15 mouse cellular contexts compared by ENCODE assay signal in the genomic region with DNA sequence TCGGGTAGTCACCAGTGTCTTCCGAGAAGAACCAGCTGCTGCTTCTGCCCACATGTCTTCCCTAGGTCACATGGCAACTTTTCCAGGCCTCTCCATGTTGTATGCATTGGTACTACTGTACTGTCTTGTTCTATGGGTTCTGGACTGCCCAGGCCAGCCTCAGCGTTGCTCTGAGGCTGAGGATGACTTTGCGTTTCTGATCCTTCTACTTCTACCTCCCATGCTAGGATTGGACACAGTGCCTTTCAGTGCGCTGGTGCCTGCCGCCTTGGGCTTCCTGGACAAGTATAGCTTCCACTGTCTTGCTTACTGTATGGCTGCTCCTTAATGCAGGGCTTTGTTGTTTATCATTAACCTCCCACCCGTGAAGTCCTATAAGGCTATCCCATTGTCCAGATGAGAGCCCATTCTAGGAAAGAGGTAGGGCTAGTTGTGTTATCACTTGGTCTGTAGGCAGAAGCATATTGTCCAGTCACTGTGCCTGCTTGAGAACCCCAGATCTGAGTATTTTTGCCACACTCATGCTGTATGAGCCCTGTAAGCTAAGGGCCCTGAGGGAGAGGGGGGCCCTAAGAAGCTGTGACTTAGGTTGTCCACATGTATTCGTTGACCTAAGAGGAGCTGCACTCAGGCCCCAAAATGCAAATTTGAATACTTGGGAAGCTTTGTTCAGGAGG. TPM values are rescaled to one million over a fixed set of nuclear protein-coding genes. Genes with fewer than 3 reads are reported as not detected.
DNase-seq lines count a peak whose midpoint lies in the region; ATAC-seq and TF ChIP-seq lines count a peak whose summit lies in the region.
"Had no signal": no experiment of that assay in that cellular context is flagged by ENCODE, and none has a peak within 500 bp of the region (broad histone marks: within the 10 kb centered on the region; RNA-seq: fewer than 3 reads in every experiment).

No protein-coding gene starts in this region.

- 0 out of 2 replicates have a peak overlapping the region, but pooled peaks have one; percentile 17 for H3K9ac ChIP-seq in forebrain, embryonic 13.5 days
- H3K9ac ChIP-seq in forebrain, embryonic 14.5 days (ENCODE audit: low read length) = no peak overlapping the region
- H3K9ac ChIP-seq in midbrain, embryonic 16.5 days (ENCODE audit: low read depth, low read length) = no peak overlapping the region
- no peak overlapping the region for H3K9ac ChIP-seq in liver, postnatal 0 days (replicated peaks)
- H3K9ac ChIP-seq in midbrain, postnatal 0 days (replicated peaks; ENCODE audit: low read length, poor library complexity, severe bottlenecking) = no peak overlapping the region
- H3K9ac ChIP-seq in stomach, postnatal 0 days (ENCODE audit: low read length) = no peak overlapping the region
- H3K9ac ChIP-seq: embryonic facial prominence, embryonic 15.5 days had no signal

- TF ChIP-seq CTCF in liver, postnatal 0 days (IDR thresholded peaks at IDR 0.05; ENCODE audit: low read depth) = no peak
- no peak for TF ChIP-seq CTCF in midbrain, postnatal 0 days (IDR thresholded peaks at IDR 0.05)
- no peak for TF ChIP-seq CTCF in stomach, postnatal 0 days (IDR thresholded peaks at IDR 0.05; ENCODE audit: low read depth)

- peaks cover 30% of the 10 kb centered on the region for H3K4me1 ChIP-seq in forebrain, embryonic 13.5 days
- H3K4me1 ChIP-seq in forebrain, embryonic 14.5 days (ENCODE audit: control insufficient read depth, insufficient read depth, low read length) = peaks cover 5% of the 10 kb centered on the region; the same call in 1 of the 2 replicates
- H3K4me1 ChIP-seq in midbrain, embryonic 10.5 days = peaks cover 36% of the 10 kb centered on the region
- peaks cover 7% of the 10 kb centered on the region for H3K4me1 ChIP-seq in midbrain, embryonic 16.5 days (ENCODE audit: control insufficient read depth, insufficient read depth, low read length)
- peaks cover 41% of the 10 kb centered on the region for H3K4me1 ChIP-seq in liver, postnatal 0 days (ENCODE audit: insufficient read depth)
- H3K4me1 ChIP-seq in midbrain, postnatal 0 days (ENCODE audit: insufficient read depth, low read length) = no peaks in the 10 kb centered on the region; the same call in 1 of the 2 replicates
- H3K4me1 ChIP-seq in stomach, postnatal 0 days (replicated peaks; ENCODE audit: control insufficient read depth, insufficient read depth) = no peaks in the 10 kb centered on the region

- H3K4me3 ChIP-seq in forebrain, embryonic 13.5 days = no peak overlapping the region
- H3K4me3 ChIP-seq in forebrain, embryonic 14.5 days (ENCODE audit: low read depth, low read length) = no peak overlapping the region
- H3K4me3 ChIP-seq in midbrain, embryonic 10.5 days = 0 out of 2 replicates have a peak overlapping the region, but pooled peaks have one; percentile 14
- no peak overlapping the region for H3K4me3 ChIP-seq in midbrain, embryonic 16.5 days (ENCODE audit: low read depth, low read length)
- no peak overlapping the region for H3K4me3 ChIP-seq in liver, postnatal 0 days (ENCODE audit: low read depth, low read length)
- no peak overlapping the region for H3K4me3 ChIP-seq in midbrain, postnatal 0 days (ENCODE audit: low read depth, low read length)
- no peak overlapping the region for H3K4me3 ChIP-seq in stomach, postnatal 0 days (ENCODE audit: low read depth, low read length)
- H3K4me3 ChIP-seq: embryonic facial prominence, embryonic 15.5 days had no signal

- ATAC-seq in forebrain, embryonic 13.5 days = no peak
- ATAC-seq in forebrain, embryonic 14.5 days = no peak
- no peak for ATAC-seq in midbrain, embryonic 16.5 days
- ATAC-seq in liver, postnatal 0 days = peak; percentile 77
- ATAC-seq in midbrain, postnatal 0 days (ENCODE audit: low FRiP score) = no peak
- no peak for ATAC-seq in stomach, postnatal 0 days (ENCODE audit: low FRiP score, low TSS enrichment)

- WGBS in forebrain, embryonic 13.5 days = 84% methylated on average over 8 of the region's 8 CpGs
- 93% methylated on average over 8 of the region's 8 CpGs for WGBS in forebrain, embryonic 14.5 days
- 80% methylated on average over 8 of the region's 8 CpGs for WGBS in midbrain, embryonic 10.5 days
- WGBS in midbrain, embryonic 16.5 days = 86% methylated on average over 8 of the region's 8 CpGs
- WGBS in liver, postnatal 0 days (ENCODE audit: insufficient replicate concordance) = 71% methylated on average over 8 of the region's 8 CpGs
- WGBS in midbrain, postnatal 0 days = 85% methylated on average over 8 of the region's 8 CpGs
- WGBS in stomach, postnatal 0 days = 81% methylated on average over 8 of the region's 8 CpGs

- TF ChIP-seq EP300 in liver, postnatal 0 days (IDR thresholded peaks at IDR 0.05; ENCODE audit: low read depth) = no peak
- no peak for TF ChIP-seq EP300 in stomach, postnatal 0 days (optimal IDR thresholded peaks at IDR 0.05)

- H3K27me3 ChIP-seq in forebrain, embryonic 13.5 days = no peaks in the 10 kb centered on the region
- H3K27me3 ChIP-seq in forebrain, embryonic 14.5 days (replicated peaks; ENCODE audit: control insufficient read depth, insufficient read depth, low read length) = no peaks in the 10 kb centered on the region
- no peaks in the 10 kb centered on the region; the same call in 1 of the 2 replicates for H3K27me3 ChIP-seq in midbrain, embryonic 10.5 days (ENCODE audit: low read depth, poor library complexity, severe bottlenecking)
- H3K27me3 ChIP-seq in midbrain, embryonic 16.5 days (ENCODE audit: control insufficient read depth, insufficient read depth, low read depth, low read length) = no peaks in the 10 kb centered on the region
- H3K27me3 ChIP-seq in liver, postnatal 0 days (ENCODE audit: insufficient read depth, low read length) = no peaks in the 10 kb centered on the region
- no peaks in the 10 kb centered on the region for H3K27me3 ChIP-seq in midbrain, postnatal 0 days (ENCODE audit: insufficient read depth, low read length)
- no peaks in the 10 kb centered on the region for H3K27me3 ChIP-seq in stomach, postnatal 0 days (ENCODE audit: control insufficient read depth, insufficient read depth, low read length)
- H3K27me3 ChIP-seq: embryonic facial prominence, embryonic 15.5 days had no signal

- peaks cover 42% of the 10 kb centered on the region for H3K36me3 ChIP-seq in forebrain, embryonic 13.5 days (ENCODE audit: poor library complexity, severe bottlenecking)
- H3K36me3 ChIP-seq in forebrain, embryonic 14.5 days (ENCODE audit: control insufficient read depth, insufficient read depth, low read length) = peaks cover 18% of the 10 kb centered on the region
- peaks cover 87% of the 10 kb centered on the region for H3K36me3 ChIP-seq in midbrain, embryonic 10.5 days
- peaks cover 4% of the 10 kb centered on the region; the same call in 1 of the 2 replicates for H3K36me3 ChIP-seq in midbrain, embryonic 16.5 days (ENCODE audit: control insufficient read depth, insufficient read depth, low read length)
- peaks cover 25% of the 10 kb centered on the region for H3K36me3 ChIP-seq in liver, postnatal 0 days (replicated peaks; ENCODE audit: insufficient read depth, low read length)
- H3K36me3 ChIP-seq in midbrain, postnatal 0 days (ENCODE audit: insufficient read depth, low read length) = peaks cover 10% of the 10 kb centered on the region
- H3K36me3 ChIP-seq in stomach, postnatal 0 days (ENCODE audit: control insufficient read depth, insufficient read depth, low read length) = peaks cover 6% of the 10 kb centered on the region; the same call in 1 of the 2 replicates

- no peak for DNase-seq in forebrain, embryonic 14.5 days (ENCODE audit: low spot score)
- DNase-seq in midbrain, embryonic 10.5 days (ENCODE audit: low spot score) = no peak
- no peak for DNase-seq in liver, postnatal 0 days
- no peak for DNase-seq in midbrain, postnatal 0 days (ENCODE audit: low spot score)
- DNase-seq in adrenal gland, postnatal 36 days = no peak
- no peak for DNase-seq in stomach, postnatal 0 days (ENCODE audit: low spot score)
- DNase-seq: adrenal gland, postnatal 14 days; cerebellum, adult 2 months; gastrocnemius, postnatal 10 days; heart, postnatal 4 days; kidney, postnatal 14 days; thymus, postnatal 36 days had no signal

- peak overlapping the region; percentile 11; the same call in 1 of the 2 replicates for H3K27ac ChIP-seq in forebrain, embryonic 13.5 days
- no peak overlapping the region for H3K27ac ChIP-seq in forebrain, embryonic 14.5 days (ENCODE audit: low read depth, low read length)
- H3K27ac ChIP-seq in midbrain, embryonic 10.5 days (replicated peaks) = peak overlapping the region; percentile 74
- no peak overlapping the region for H3K27ac ChIP-seq in midbrain, embryonic 16.5 days (ENCODE audit: low read length)
- H3K27ac ChIP-seq in liver, postnatal 0 days (ENCODE audit: low read depth) = peak overlapping the region; percentile 59
- peak overlapping the region; percentile 38; the same call in 1 of the 2 replicates for H3K27ac ChIP-seq in midbrain, postnatal 0 days (ENCODE audit: low read depth, low read length)
- H3K27ac ChIP-seq in stomach, postnatal 0 days (replicated peaks) = no peak overlapping the region
- H3K27ac ChIP-seq: embryonic facial prominence, embryonic 15.5 days had no signal

- H3K4me2 ChIP-seq in forebrain, embryonic 13.5 days = no peak overlapping the region
- no peak overlapping the region for H3K4me2 ChIP-seq in forebrain, embryonic 14.5 days (ENCODE audit: low read length)
- H3K4me2 ChIP-seq in midbrain, embryonic 16.5 days (ENCODE audit: low read length) = no peak overlapping the region
- H3K4me2 ChIP-seq in liver, postnatal 0 days (ENCODE audit: low read depth, low read length) = no peak overlapping the region
- H3K4me2 ChIP-seq in midbrain, postnatal 0 days (ENCODE audit: low read depth, low read length, poor library complexity, severe bottlenecking) = no peak overlapping the region
- no peak overlapping the region for H3K4me2 ChIP-seq in stomach, postnatal 0 days (replicated peaks; ENCODE audit: low read depth)
- H3K4me2 ChIP-seq: embryonic facial prominence, embryonic 15.5 days had no signal

- H3K9me3 ChIP-seq in forebrain, embryonic 13.5 days (replicated peaks) = no peaks in the 10 kb centered on the region
- no peaks in the 10 kb centered on the region for H3K9me3 ChIP-seq in forebrain, embryonic 14.5 days (replicated peaks; ENCODE audit: control insufficient read depth, low read length)
- H3K9me3 ChIP-seq in midbrain, embryonic 10.5 days (replicated peaks) = no peaks in the 10 kb centered on the region
- no peaks in the 10 kb centered on the region for H3K9me3 ChIP-seq in midbrain, embryonic 16.5 days (replicated peaks; ENCODE audit: control insufficient read depth, low read length, poor library complexity, severe bottlenecking)
- H3K9me3 ChIP-seq in liver, postnatal 0 days (ENCODE audit: low read length) = no peaks in the 10 kb centered on the region
- H3K9me3 ChIP-seq in midbrain, postnatal 0 days (ENCODE audit: low read length) = no peaks in the 10 kb centered on the region
- no peaks in the 10 kb centered on the region for H3K9me3 ChIP-seq in stomach, postnatal 0 days (ENCODE audit: control insufficient read depth, low read length)
- H3K9me3 ChIP-seq: embryonic facial prominence, embryonic 15.5 days had no signal

RNA-seq across cellular contexts. Expression of gene Zc3h4, which starts 11.6 kb away (rescaled TPM):
- polyA plus RNA-seq in forebrain, embryonic 13.5 days (2015; fragmentation: Nextera tagmentation; extraction: Ambion mirVana) = 19.5 and 20.5 TPM in 2 replicates
- polyA plus RNA-seq in forebrain, embryonic 14.5 days (2014; fragmentation: Nextera tagmentation; extraction: Ambion mirVana) = 14.3 and 15.5 TPM in 2 replicates
- 16.9 and 17.6 TPM in 2 replicates for polyA plus RNA-seq in midbrain, embryonic 10.5 days (2016; fragmentation: Nextera tagmentation; extraction: Ambion mirVana)
- 14.2 TPM in 2 replicates for polyA plus RNA-seq in midbrain, embryonic 16.5 days (2015; fragmentation: Nextera tagmentation; extraction: Ambion mirVana)
- 4.7 and 5.2 TPM in 2 replicates for polyA plus RNA-seq in liver, postnatal 0 days (2015; fragmentation: Nextera tagmentation; extraction: Ambion mirVana)
- 38.4 and 41.1 TPM in 2 replicates for total RNA-seq in midbrain, postnatal 0 days (2014; rRNA removed)
- polyA plus RNA-seq in midbrain, postnatal 0 days (2015; fragmentation: Nextera tagmentation; extraction: Ambion mirVana) = 9.2 and 9.7 TPM in 2 replicates
- 10 to 100 TPM; 38.3 to 39.0 TPM for total RNA-seq in adrenal gland, postnatal 36 days (2021)
- polyA plus RNA-seq in stomach, postnatal 0 days (2015; fragmentation: Nextera tagmentation; extraction: Ambion mirVana) = 5.9 and 6.2 TPM in 2 replicates

RNA-seq across cellular contexts. Expression of gene Sae1, which starts 24.8 kb away (rescaled TPM):
- polyA plus RNA-seq in forebrain, embryonic 13.5 days (2015; fragmentation: Nextera tagmentation; extraction: Ambion mirVana) = 355 and 370 TPM in 2 replicates
- 253 and 259 TPM in 2 replicates for polyA plus RNA-seq in forebrain, embryonic 14.5 days (2014; fragmentation: Nextera tagmentation; extraction: Ambion mirVana)
- polyA plus RNA-seq in midbrain, embryonic 10.5 days (2016; fragmentation: Nextera tagmentation; extraction: Ambion mirVana) = 447 and 477 TPM in 2 replicates
- polyA plus RNA-seq in midbrain, embryonic 16.5 days (2015; fragmentation: Nextera tagmentation; extraction: Ambion mirVana) = 239 and 255 TPM in 2 replicates
- polyA plus RNA-seq in liver, postnatal 0 days (2015; fragmentation: Nextera tagmentation; extraction: Ambion mirVana) = 48.3 and 51.9 TPM in 2 replicates
- 84.6 and 98.2 TPM in 2 replicates for total RNA-seq in midbrain, postnatal 0 days (2014; rRNA removed)
- polyA plus RNA-seq in midbrain, postnatal 0 days (2015; fragmentation: Nextera tagmentation; extraction: Ambion mirVana) = 195 and 199 TPM in 2 replicates
- 10 to 100 TPM; 69.1 to 70.8 TPM for total RNA-seq in adrenal gland, postnatal 36 days (2021)
- 119 and 123 TPM in 2 replicates for polyA plus RNA-seq in stomach, postnatal 0 days (2015; fragmentation: Nextera tagmentation; extraction: Ambion mirVana)

RNA-seq across cellular contexts. Expression of gene Tmem160, which starts 40.2 kb away (rescaled TPM):
- polyA plus RNA-seq in forebrain, embryonic 13.5 days (2015; fragmentation: Nextera tagmentation; extraction: Ambion mirVana) = 55.7 and 56.4 TPM in 2 replicates
- 67.2 and 75.4 TPM in 2 replicates for polyA plus RNA-seq in forebrain, embryonic 14.5 days (2014; fragmentation: Nextera tagmentation; extraction: Ambion mirVana)
- polyA plus RNA-seq in midbrain, embryonic 10.5 days (2016; fragmentation: Nextera tagmentation; extraction: Ambion mirVana) = 54.5 and 64.7 TPM in 2 replicates
- polyA plus RNA-seq in midbrain, embryonic 16.5 days (2015; fragmentation: Nextera tagmentation; extraction: Ambion mirVana) = 66.9 and 75.6 TPM in 2 replicates
- 38.7 and 43.0 TPM in 2 replicates for polyA plus RNA-seq in liver, postnatal 0 days (2015; fragmentation: Nextera tagmentation; extraction: Ambion mirVana)
- total RNA-seq in midbrain, postnatal 0 days (2014; rRNA removed) = 43.1 and 55.6 TPM in 2 replicates
- polyA plus RNA-seq in midbrain, postnatal 0 days (2015; fragmentation: Nextera tagmentation; extraction: Ambion mirVana) = 105 and 108 TPM in 2 replicates
- 10 to 100 TPM; 69.1 to 82.7 TPM for total RNA-seq in adrenal gland, postnatal 36 days (2021)
- 71.5 and 75.0 TPM in 2 replicates for polyA plus RNA-seq in stomach, postnatal 0 days (2015; fragmentation: Nextera tagmentation; extraction: Ambion mirVana)

Comparison
In these comparisons a context has a peak if more than half of its experiments do, and no peak if none do; other contexts are left out.
1. H3K27ac ChIP-seq: peak in forebrain, embryonic 13.5 days (single experiment), midbrain, embryonic 10.5 days (single experiment), liver, postnatal 0 days (single experiment) and midbrain, postnatal 0 days (single experiment); none in forebrain, embryonic 14.5 days (single experiment), midbrain, embryonic 16.5 days (single experiment) and stomach, postnatal 0 days (single experiment).